Mouse (Mus musculus): ENCODE data around the gene Gm11214.

Gene Gm11214

GRCm38 (mm10) chr4:63663279-63663678 is at the start of gene Gm11214:
TSS of gene Gm11214 (minus strand) at chr4:63663379.
- DNase-seq: no peak

GRCm38 (mm10) chr4:63711886-63712285 is 48.7 kb upstream of the Gm11214 start:
- DNase-seq: no peak

GRCm38 (mm10) chr4:63710431-63711220 is 47.4 kb upstream of the Gm11214 start:
- DNase-seq: no peak

- DNase-seq: no peak
Measured at GRCm38 (mm10) chr4:63706279-63706971, 43.2 kb upstream of the Gm11214 start.

- no peak for DNase-seq
Measured at GRCm38 (mm10) chr4:63704232-63704631, 41.1 kb upstream of the Gm11214 start.

- DNase-seq: no peak
Measured at GRCm38 (mm10) chr4:63703686-63704085, 40.5 kb upstream of the Gm11214 start.

- DNase-seq: no peak
Measured at GRCm38 (mm10) chr4:63702006-63702704, 39.0 kb upstream of the Gm11214 start.

GRCm38 (mm10) chr4:63699749-63700148 is 36.6 kb upstream of the Gm11214 start:
- DNase-seq: no peak

GRCm38 (mm10) chr4:63696921-63697320 is 33.7 kb upstream of the Gm11214 start:
- DNase-seq: no peak

GRCm38 (mm10) chr4:63692351-63692750 is 29.2 kb upstream of the Gm11214 start:
- no peak for DNase-seq

GRCm38 (mm10) chr4:63687429-63687828 is 24.2 kb upstream of the Gm11214 start:
- DNase-seq: no peak

GRCm38 (mm10) chr4:63686157-63686556 is 23.0 kb upstream of the Gm11214 start:
- no peak for DNase-seq

- no peak for DNase-seq
Measured at GRCm38 (mm10) chr4:63685253-63685525, 22.0 kb upstream of the Gm11214 start.

GRCm38 (mm10) chr4:63684412-63685252 is 21.5 kb upstream of the Gm11214 start:
- DNase-seq: no peak

GRCm38 (mm10) chr4:63683716-63684115 is 20.5 kb upstream of the Gm11214 start:
- DNase-seq: no peak

- no peak for DNase-seq
Measured at GRCm38 (mm10) chr4:63683056-63683455, 19.9 kb upstream of the Gm11214 start.

- DNase-seq: no peak
Measured at GRCm38 (mm10) chr4:63682441-63682840, 19.3 kb upstream of the Gm11214 start.

- DNase-seq: no peak
Measured at GRCm38 (mm10) chr4:63681557-63681956, 18.4 kb upstream of the Gm11214 start.

- no peak for DNase-seq
Measured at GRCm38 (mm10) chr4:63675128-63675527, 11.9 kb upstream of the Gm11214 start.

- DNase-seq: peak; percentile 59
Measured at GRCm38 (mm10) chr4:63668255-63668654, 5.1 kb upstream of the Gm11214 start.

GRCm38 (mm10) chr4:63665738-63666137 is 2.6 kb upstream of the Gm11214 start:
- DNase-seq: no peak

- no peak for DNase-seq
Measured at GRCm38 (mm10) chr4:63661857-63662256, 1.3 kb downstream of the Gm11214 start.

GRCm38 (mm10) chr4:63661426-63661825 is 1.8 kb downstream of the Gm11214 start:
- DNase-seq: no peak

Measured in right cerebral cortex, postnatal 25 days (tissue).